ENCODE assay signal across 8 mouse cellular contexts in genomic region chr3:152666991-152667355, GRCm38 (mm10). TPM values are rescaled to one million over a fixed set of nuclear protein-coding genes. Genes with fewer than 3 reads are reported as not detected.
A peak's percentile ranks its signal among the peaks of the same experiment; 100 is the strongest.
DNase-seq lines count a peak whose midpoint lies in the region; ATAC-seq and TF ChIP-seq lines count a peak whose summit lies in the region.

No protein-coding gene starts in this region.

- peak; percentile 27 to 51 for DNase-seq in layer of hippocampus, adult 18-20 months (ENCODE audit: low spot score in 2 of 2)
- DNase-seq in layer of hippocampus, adult 9-11 months, result no peak
- no peak for DNase-seq in spleen, postnatal 4 days (ENCODE audit: low spot score in 2 of 2)
- DNase-seq in thymus, postnatal 25 days, result no peak

- H3K36me3 ChIP-seq in intestine, postnatal 0 days (ENCODE audit: control insufficient read depth, insufficient read depth), result no peaks in the 10 kb centered on the region
- no peaks in the 10 kb centered on the region for H3K36me3 ChIP-seq in midbrain, embryonic 12.5 days

- no peaks in the 10 kb centered on the region for H3K9me3 ChIP-seq in intestine, postnatal 0 days (ENCODE audit: control insufficient read depth)
- no peaks in the 10 kb centered on the region for H3K9me3 ChIP-seq in midbrain, embryonic 12.5 days

- no peak for TF ChIP-seq CTCF in embryonic fibroblast, embryonic 13.5 days (IDR thresholded peaks at IDR 0.05; ENCODE audit: borderline replicate concordance, insufficient read depth, low read length)
- TF ChIP-seq CTCF in intestine, postnatal 0 days (IDR thresholded peaks at IDR 0.05; ENCODE audit: low read depth), result no peak

- H3K4me3 ChIP-seq in embryonic fibroblast, embryonic 13.5 days (ENCODE audit: insufficient read depth, low read length), result peak overlapping the region; percentile 66
- peak overlapping the region; percentile 41 for H3K4me3 ChIP-seq in intestine, postnatal 0 days (ENCODE audit: low read depth, low read length)
- H3K4me3 ChIP-seq in midbrain, embryonic 12.5 days, result peak overlapping the region; percentile 60

- ATAC-seq in intestine, postnatal 0 days, result no peak
- ATAC-seq in midbrain, embryonic 12.5 days (ENCODE audit: low FRiP score, low read depth), result peak; percentile 31; the same call in 1 of the 2 replicates
- no peak for ATAC-seq in inflammation-experienced regulatory T-cells, adult 6 months

- H3K9ac ChIP-seq in intestine, postnatal 0 days (ENCODE audit: low read depth, low read length), result no peak overlapping the region
- peak overlapping the region; percentile 53 for H3K9ac ChIP-seq in midbrain, embryonic 12.5 days (replicated peaks)

- H3K27me3 ChIP-seq in intestine, postnatal 0 days (replicated peaks; ENCODE audit: control insufficient read depth, insufficient read depth, low read length), result peaks cover 22% of the 10 kb centered on the region
- H3K27me3 ChIP-seq in midbrain, embryonic 12.5 days, result peaks cover 45% of the 10 kb centered on the region

- WGBS in intestine, postnatal 0 days, result 2% methylated on average over 16 of the region's 16 CpGs
- WGBS in midbrain, embryonic 12.5 days, result 0% methylated on average over 16 of the region's 16 CpGs

- H3K27ac ChIP-seq in embryonic fibroblast, embryonic 13.5 days (ENCODE audit: insufficient read depth, low read length), result no peak overlapping the region
- H3K27ac ChIP-seq in intestine, postnatal 0 days (ENCODE audit: low read depth, low read length), result no peak overlapping the region
- no peak overlapping the region for H3K27ac ChIP-seq in midbrain, embryonic 12.5 days (replicated peaks)

- TF ChIP-seq POLR2A in embryonic fibroblast, embryonic 13.5 days (IDR thresholded peaks at IDR 0.05; ENCODE audit: low read depth, low read length), result peak; percentile 51; the same call in 1 of the 2 replicates

- H3K4me1 ChIP-seq in embryonic fibroblast, embryonic 13.5 days (ENCODE audit: control insufficient read depth, insufficient read depth, low read length), result peaks cover 9% of the 10 kb centered on the region
- H3K4me1 ChIP-seq in intestine, postnatal 0 days (replicated peaks; ENCODE audit: control insufficient read depth, insufficient read depth, low read length), result no peaks in the 10 kb centered on the region
- peaks cover 15% of the 10 kb centered on the region for H3K4me1 ChIP-seq in midbrain, embryonic 12.5 days

- peak overlapping the region; percentile 77 for H3K4me2 ChIP-seq in intestine, postnatal 0 days (replicated peaks; ENCODE audit: low read depth)
- H3K4me2 ChIP-seq in midbrain, embryonic 12.5 days (replicated peaks), result peak overlapping the region; percentile 97

RNA-seq across cellular contexts. Expression of gene Ak5, which starts 1.2 kb away (rescaled TPM):
- total RNA-seq in layer of hippocampus, adult 18-20 months (2021), result 100 to 1,000 TPM; 247 to 253 TPM
- 21.8 and 28.3 TPM in 2 replicates for polyA plus RNA-seq in embryonic fibroblast, embryonic 13.5 days (2011; ENCODE audit: insufficient read length, low read depth, missing spikeins)
- polyA plus RNA-seq in intestine, postnatal 0 days (2015; fragmentation: Nextera tagmentation; extraction: Ambion mirVana), result 0.18 and 0.33 TPM in 2 replicates
- polyA plus RNA-seq in midbrain, embryonic 12.5 days (2016; fragmentation: Nextera tagmentation; extraction: Ambion mirVana), result 0.96 and 1.5 TPM in 2 replicates
- polyA plus RNA-seq in inflammation-experienced regulatory T-cells, adult 6 months (2017; shearing (Covaris generic)), result under 1 TPM in 1 of 3 experiments, not detected in 2; 0.09 TPM

RNA-seq across cellular contexts. Expression of gene Pigk, which starts 46.9 kb away (rescaled TPM):
- total RNA-seq in layer of hippocampus, adult 18-20 months (2021), result 10 to 100 TPM; 44.1 to 50.4 TPM
- 73.2 and 85.7 TPM in 2 replicates for polyA plus RNA-seq in embryonic fibroblast, embryonic 13.5 days (2011; ENCODE audit: insufficient read length, low read depth, missing spikeins)
- 33.7 and 35.5 TPM in 2 replicates for polyA plus RNA-seq in intestine, postnatal 0 days (2015; fragmentation: Nextera tagmentation; extraction: Ambion mirVana)
- 41.5 and 42.3 TPM in 2 replicates for polyA plus RNA-seq in midbrain, embryonic 12.5 days (2016; fragmentation: Nextera tagmentation; extraction: Ambion mirVana)
- 10 to 100 TPM; 43.0 to 63.4 (median 56.5) TPM for polyA plus RNA-seq in inflammation-experienced regulatory T-cells, adult 6 months (2017; shearing (Covaris generic))

Comparison
In these comparisons a context has a peak if more than half of its experiments do, and no peak if none do; other contexts are left out.
1. DNase-seq: peak in layer of hippocampus, adult 18-20 months (2 of 2); none in layer of hippocampus, adult 9-11 months (single experiment), spleen, postnatal 4 days (0 of 2) and thymus, postnatal 25 days (single experiment).
2. Peak in every context shown above with its lines, with median percentiles within 50 percentile points of each other: H3K4me3 ChIP-seq.